Mouse (Mus musculus) intestine, embryonic 16.5 days (tissue): Measurements from ENCODE around the gene Iqcn. TPM values are rescaled to one million over a fixed set of nuclear protein-coding genes. Genes with fewer than 3 reads are reported as not detected.

Experiments
- ATAC-seq: fragments of 200-750 bp; cut with Nextera tagmentation; 2 replicates; pipeline ENCODE4 v1.8.0; 2017; ENCODE audit warnings: moderate TSS enrichment, moderate library complexity
- H3K27ac ChIP-seq: fragments of 300-500 bp; sonication (generic); 2 replicates; pipeline ENCODE4 v1.5.1; 2014; ENCODE audit warnings: mild to moderate bottlenecking, low read length
- H3K27me3 ChIP-seq: fragments of 300-500 bp; sonication (generic); replicated peaks from 2 replicates; pipeline ENCODE4 v1.6.1; 2014; ENCODE audit warnings: low read length, control low read depth, mixed read lengths; ENCODE audit not compliant: control insufficient read depth, insufficient read depth
- H3K36me3 ChIP-seq: fragments of 300-500 bp; sonication (generic); 2 replicates; pipeline ENCODE4 v1.6.1; 2014; ENCODE audit warnings: low read length, control low read depth; ENCODE audit not compliant: control insufficient read depth, insufficient read depth
- H3K4me1 ChIP-seq: fragments of 300-500 bp; sonication (generic); 2 replicates; pipeline ENCODE4 v1.6.1; 2014; ENCODE audit warnings: low read length, control low read depth, mixed read lengths; ENCODE audit not compliant: control insufficient read depth, insufficient read depth
- H3K4me2 ChIP-seq: fragments of 300-500 bp; sonication (generic); 2 replicates; pipeline ENCODE4 v1.6.1; 2014; ENCODE audit warnings: low read depth, low read length, control low read depth
- H3K4me3 ChIP-seq: fragments of 300-500 bp; sonication (generic); 2 replicates; pipeline ENCODE4 v1.5.1; 2014; ENCODE audit warnings: mild to moderate bottlenecking, low read length
- H3K9ac ChIP-seq: fragments of 300-500 bp; sonication (generic); 2 replicates; pipeline ENCODE4 v1.6.1; 2014; ENCODE audit warnings: low read depth, low read length
- H3K9me3 ChIP-seq: fragments of 300-500 bp; sonication (generic); 2 replicates; pipeline ENCODE4 v1.6.1; 2016; ENCODE audit warnings: low read length, control low read depth; ENCODE audit not compliant: control insufficient read depth
- WGBS: fragments of 180-500 bp; shearing (Covaris S2); extraction: QIAGEN DNeasy Blood & Tissue Kit; methylation state at CpG from one replicate; pipeline ENCODE4 v1.1.7; 2014; 5-methylcytosine and 5-hydroxymethylcytosine counted together
- polyA plus RNA-seq: library from polyadenylated mRNA; unstranded; fragments of >200 nt; fragmentation: Nextera tagmentation; extraction: Ambion mirVana; gene quantifications from 2 replicates; pipeline ENCODE4 v1.2.1, GENCODE M21; 2015

Iqcn gene
- polyA plus RNA-seq, 1 experiment from 2014 or later, result not detected

DNA sequence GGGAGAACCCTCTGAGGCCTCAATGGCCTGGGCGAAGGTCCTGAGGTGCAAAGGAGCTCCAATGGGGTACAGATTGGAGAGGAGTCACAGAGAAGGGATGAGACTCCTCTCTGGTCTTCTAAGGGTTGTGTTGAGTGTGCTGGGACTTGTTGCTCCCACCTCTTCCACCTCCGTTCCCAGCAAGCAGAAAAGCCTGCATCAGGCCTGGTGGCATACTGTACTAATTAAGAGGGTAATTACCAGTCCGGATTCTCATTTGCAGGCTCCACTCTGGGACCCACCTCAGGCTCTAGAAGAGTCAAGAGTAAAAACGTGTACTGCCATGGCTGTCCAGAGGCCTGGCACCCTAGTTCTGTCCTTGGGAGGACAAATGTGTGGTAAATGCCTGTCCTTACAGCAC lies 6.3 kb upstream of the Iqcn start:
- H3K9ac ChIP-seq, result peak overlapping the region; percentile 66
- H3K4me1 ChIP-seq, result peaks cover 54% of the 10 kb centered on the region
- 36% methylated on average over 4 of the region's 4 CpGs for WGBS
- H3K4me2 ChIP-seq, result peak overlapping the region; percentile 61
- peak overlapping the region; percentile 95 for H3K27ac ChIP-seq
- H3K36me3 ChIP-seq, result no peaks in the 10 kb centered on the region
- H3K9me3 ChIP-seq, result no peaks in the 10 kb centered on the region
- H3K4me3 ChIP-seq, result peak overlapping the region; percentile 23
- no peaks in the 10 kb centered on the region for H3K27me3 ChIP-seq
- ATAC-seq, result no peak

GRCm38 (mm10) chr8:70697366-70698250 lies 5.6 kb upstream of the Iqcn start:
- Histone ChIP-seq H3K27ac (peak overlapping the region; percentile 95), H3K27me3 (no peaks in the 10 kb centered on the region), H3K36me3 (no peaks in the 10 kb centered on the region), H3K9ac (peak overlapping the region; percentile 72), H3K4me3 (peak overlapping the region; percentile 54), H3K4me2 (peak overlapping the region; percentile 61), H3K4me1 (peaks cover 56% of the 10 kb centered on the region), H3K9me3 (no peaks in the 10 kb centered on the region)
- WGBS, result 59% methylated on average over 12 of the region's 12 CpGs
- ATAC-seq, result no peak

GRCm38 (mm10) chr8:70698310-70699109 lies 4.7 kb upstream of the Iqcn start, which contains the start of gene Jund:
Jund (plus strand) TSS chr8:70698949.
- H3K4me2 ChIP-seq, result peak within 1 kb of the TSS; percentile 61
- no peaks in the 10 kb centered on the region for H3K36me3 ChIP-seq
- H3K9me3 ChIP-seq, result no peaks in the 10 kb centered on the region
- peak within 1 kb of the TSS; percentile 91 for H3K4me3 ChIP-seq
- H3K9ac ChIP-seq, result peak within 1 kb of the TSS; percentile 99
- H3K27ac ChIP-seq, result peak within 1 kb of the TSS; percentile 99
- no peaks in the 10 kb centered on the region for H3K27me3 ChIP-seq
- peak; percentile 85 for ATAC-seq
- 0% methylated on average over 65 of the region's 69 CpGs for WGBS
- H3K4me1 ChIP-seq, result peaks cover 52% of the 10 kb centered on the region

GRCm38 (mm10) chr8:70699116-70699833 lies 4.0 kb upstream of the Iqcn start:
- under 1% methylated on average over 87 of the region's 89 CpGs for WGBS
- peak overlapping the region; percentile 99 for H3K27ac ChIP-seq
- H3K4me3 ChIP-seq, result peak overlapping the region; percentile 91
- ATAC-seq, result no peak; the same call in none of the 2 replicates
- no peaks in the 10 kb centered on the region for H3K27me3 ChIP-seq
- H3K4me2 ChIP-seq, result peak overlapping the region; percentile 59
- no peaks in the 10 kb centered on the region for H3K9me3 ChIP-seq
- H3K36me3 ChIP-seq, result no peaks in the 10 kb centered on the region
- H3K4me1 ChIP-seq, result peaks cover 47% of the 10 kb centered on the region
- H3K9ac ChIP-seq, result peak overlapping the region; percentile 99

GRCm38 (mm10) chr8:70699834-70700554 lies 3.3 kb upstream of the Iqcn start:
- no peaks in the 10 kb centered on the region for H3K27me3 ChIP-seq
- ATAC-seq, result no peak
- H3K36me3 ChIP-seq, result no peaks in the 10 kb centered on the region
- H3K27ac ChIP-seq, result peak overlapping the region; percentile 99
- H3K9me3 ChIP-seq, result no peaks in the 10 kb centered on the region
- H3K9ac ChIP-seq, result peak overlapping the region; percentile 99
- 1% methylated on average over 59 of the region's 59 CpGs for WGBS
- H3K4me2 ChIP-seq, result peak overlapping the region; percentile 59
- peak overlapping the region; percentile 91 for H3K4me3 ChIP-seq
- H3K4me1 ChIP-seq, result peaks cover 47% of the 10 kb centered on the region

DNA sequence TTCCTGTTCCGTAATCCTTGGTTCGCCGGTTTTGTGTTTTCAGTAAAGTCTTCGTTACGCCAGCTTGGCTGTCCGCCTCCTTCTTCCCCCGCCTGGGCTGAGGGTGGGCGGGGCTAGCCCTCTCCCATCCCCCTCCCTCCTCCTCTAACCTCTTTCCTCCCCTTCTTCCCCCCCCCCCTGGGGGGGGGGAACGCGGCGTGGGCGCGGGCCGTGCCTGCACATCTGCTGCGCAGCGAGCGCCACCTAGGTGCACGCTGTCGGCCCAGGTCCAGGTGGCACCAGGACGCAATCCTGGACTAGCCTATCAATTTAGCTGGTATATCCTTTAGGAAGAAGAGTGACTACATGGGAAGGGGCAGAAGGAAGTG lies 2.7 kb upstream of the Iqcn start:
- H3K27me3 ChIP-seq, result no peaks in the 10 kb centered on the region
- H3K27ac ChIP-seq, result peak overlapping the region; percentile 99
- H3K36me3 ChIP-seq, result no peaks in the 10 kb centered on the region
- peak overlapping the region; percentile 99 for H3K9ac ChIP-seq
- peak overlapping the region; percentile 91 for H3K4me3 ChIP-seq
- 0 out of 2 replicates have a peak, but pooled peaks have one; percentile 7 for ATAC-seq
- no peaks in the 10 kb centered on the region for H3K9me3 ChIP-seq
- peaks cover 42% of the 10 kb centered on the region for H3K4me1 ChIP-seq
- WGBS, result under 1% methylated on average over 20 of the region's 20 CpGs
- H3K4me2 ChIP-seq, result peak overlapping the region; percentile 59

DNA sequence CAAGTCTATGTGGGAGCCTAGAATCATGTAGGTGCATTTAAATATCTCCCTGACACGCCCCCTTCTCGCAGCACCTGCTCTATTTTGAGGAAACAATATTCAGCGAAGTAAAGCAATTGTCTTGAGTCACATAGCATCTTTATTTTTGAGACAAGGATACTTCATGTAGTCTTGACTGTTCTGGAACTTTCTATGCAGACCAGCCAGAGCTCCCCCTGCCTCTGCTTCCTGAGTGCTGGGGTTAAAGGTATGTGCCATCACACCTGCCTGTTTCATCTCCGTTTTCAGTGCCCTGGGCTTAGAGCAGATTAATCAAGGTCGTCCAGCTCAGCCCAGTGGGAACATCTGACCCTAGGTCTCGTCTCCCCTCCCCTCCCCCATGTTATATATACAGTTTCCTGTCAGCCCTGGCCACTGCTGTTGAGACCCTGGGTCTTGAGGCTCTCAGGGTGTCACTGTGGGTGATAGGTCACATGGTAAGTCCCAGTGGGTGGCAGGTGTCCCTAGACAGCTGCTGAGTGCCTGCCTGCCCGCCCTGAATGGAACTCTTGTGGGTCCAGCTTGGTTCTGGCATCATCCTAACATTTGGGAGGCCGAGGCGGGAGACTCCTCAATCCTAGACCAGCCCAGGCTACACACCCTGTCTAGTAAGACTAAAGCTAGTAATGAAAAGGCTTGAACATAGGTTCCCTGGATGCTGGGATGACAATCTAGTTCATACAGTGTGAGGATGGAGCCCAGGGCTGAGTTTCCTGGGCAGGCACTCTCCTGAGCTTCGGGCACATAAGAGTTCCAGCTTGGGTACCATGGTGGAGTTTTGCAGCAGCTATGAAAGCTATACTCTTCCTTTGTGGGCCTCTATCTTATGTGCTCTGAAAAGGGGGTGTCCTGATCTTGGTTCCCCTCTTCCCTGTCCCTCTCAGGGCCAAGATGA lies 1.9 kb upstream of the Iqcn start:
- H3K36me3 ChIP-seq, result no peaks in the 10 kb centered on the region
- no peaks in the 10 kb centered on the region for H3K27me3 ChIP-seq
- peak overlapping the region; percentile 99 for H3K9ac ChIP-seq
- H3K4me3 ChIP-seq, result peak overlapping the region; percentile 91
- ATAC-seq, result no peak
- 46% methylated on average over 10 of the region's 10 CpGs for WGBS
- H3K9me3 ChIP-seq, result no peaks in the 10 kb centered on the region
- H3K4me1 ChIP-seq, result peaks cover 36% of the 10 kb centered on the region
- H3K4me2 ChIP-seq, result peak overlapping the region; percentile 59
- peak overlapping the region; percentile 42 for H3K27ac ChIP-seq
